ENCODE assay signal across 8 mouse cellular contexts in the genomic region with DNA sequence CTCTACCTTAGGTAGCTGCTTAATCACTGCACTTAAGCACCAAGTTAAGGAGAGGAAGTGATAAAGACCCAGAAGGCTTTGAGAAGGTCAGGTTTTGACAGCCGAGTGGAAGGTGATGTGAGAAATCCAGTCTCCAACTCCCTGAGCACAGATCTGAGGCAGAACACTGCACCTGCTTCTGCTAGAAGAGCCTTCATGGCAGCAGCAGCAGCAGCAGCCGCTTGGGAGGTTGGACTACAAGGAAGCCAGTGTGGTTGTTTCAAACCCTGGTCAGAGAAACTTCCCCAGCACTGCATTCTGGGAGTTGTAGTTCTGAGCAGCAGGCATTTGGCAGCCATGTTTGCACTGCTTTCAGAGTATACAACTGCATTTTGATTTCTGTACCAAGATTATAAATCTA.
DNase-seq lines count a peak whose midpoint lies in the region; ATAC-seq and TF ChIP-seq lines count a peak whose summit lies in the region.

No protein-coding gene starts in this region.

- peak; percentile 81 for ATAC-seq in intestine, embryonic 16.5 days
- peak; percentile 77 for ATAC-seq in limb, embryonic 13.5 days (ENCODE audit: low FRiP score, low read depth)
- ATAC-seq in midbrain, embryonic 12.5 days (ENCODE audit: low FRiP score, low read depth): peak; percentile 73

- peak overlapping the region; percentile 31 for H3K4me2 ChIP-seq in intestine, embryonic 16.5 days (ENCODE audit: low read depth, low read length)
- peak overlapping the region; percentile 50 for H3K4me2 ChIP-seq in limb, embryonic 13.5 days (replicated peaks)
- peak overlapping the region; percentile 44 for H3K4me2 ChIP-seq in midbrain, embryonic 12.5 days (replicated peaks)

- peaks cover 9% of the 10 kb centered on the region; the same call in 1 of the 2 replicates for H3K4me1 ChIP-seq in intestine, embryonic 16.5 days (ENCODE audit: control insufficient read depth, insufficient read depth, low read length)
- peaks cover 11% of the 10 kb centered on the region for H3K4me1 ChIP-seq in limb, embryonic 13.5 days
- peaks cover 13% of the 10 kb centered on the region for H3K4me1 ChIP-seq in midbrain, embryonic 12.5 days
- no peaks in the 10 kb centered on the region; the same call in 1 of the 2 replicates for H3K4me1 ChIP-seq in spleen, adult 2 months (ENCODE audit: control insufficient read depth, insufficient read depth, insufficient read length)

- 18% methylated on average over 2 of the region's 2 CpGs for WGBS in intestine, embryonic 16.5 days
- 21% methylated on average over 2 of the region's 2 CpGs for WGBS in limb, embryonic 13.5 days
- WGBS in midbrain, embryonic 12.5 days: 20% methylated on average over 2 of the region's 2 CpGs
- WGBS in spleen, adult 2 months: 5% methylated on average over 2 of the region's 2 CpGs

- no peak overlapping the region for H3K27ac ChIP-seq in intestine, embryonic 16.5 days (ENCODE audit: low read length)
- H3K27ac ChIP-seq in limb, embryonic 13.5 days: no peak overlapping the region
- peak overlapping the region; percentile 39; the same call in 1 of the 2 replicates for H3K27ac ChIP-seq in midbrain, embryonic 12.5 days (replicated peaks)
- peak overlapping the region; percentile 63 for H3K27ac ChIP-seq in spleen, adult 2 months (ENCODE audit: insufficient read depth, low read length)

- TF ChIP-seq POLR2A in spleen, adult 2 months (IDR thresholded peaks at IDR 0.05; ENCODE audit: low read depth, low read length): no peak

- H3K9me3 ChIP-seq in intestine, embryonic 16.5 days (ENCODE audit: control insufficient read depth, low read length): no peaks in the 10 kb centered on the region
- no peaks in the 10 kb centered on the region for H3K9me3 ChIP-seq in limb, embryonic 13.5 days
- H3K9me3 ChIP-seq in midbrain, embryonic 12.5 days: no peaks in the 10 kb centered on the region

- H3K27me3 ChIP-seq in intestine, embryonic 16.5 days (replicated peaks; ENCODE audit: control insufficient read depth, insufficient read depth, low read length): no peaks in the 10 kb centered on the region
- H3K27me3 ChIP-seq in limb, embryonic 13.5 days: no peaks in the 10 kb centered on the region
- no peaks in the 10 kb centered on the region for H3K27me3 ChIP-seq in midbrain, embryonic 12.5 days
- H3K27me3 ChIP-seq in spleen, adult 2 months (ENCODE audit: control insufficient read depth, insufficient read depth, low read length): no peaks in the 10 kb centered on the region

- no peaks in the 10 kb centered on the region for H3K36me3 ChIP-seq in intestine, embryonic 16.5 days (ENCODE audit: control insufficient read depth, insufficient read depth, low read length)
- H3K36me3 ChIP-seq in limb, embryonic 13.5 days: no peaks in the 10 kb centered on the region
- H3K36me3 ChIP-seq in midbrain, embryonic 12.5 days: no peaks in the 10 kb centered on the region
- no peaks in the 10 kb centered on the region for H3K36me3 ChIP-seq in spleen, adult 2 months (ENCODE audit: control insufficient read depth, insufficient read depth, low read length)

- peak overlapping the region; percentile 16; the same call in 1 of the 2 replicates for H3K4me3 ChIP-seq in intestine, embryonic 16.5 days (ENCODE audit: low read length)
- peak overlapping the region; percentile 24 for H3K4me3 ChIP-seq in limb, embryonic 13.5 days
- H3K4me3 ChIP-seq in midbrain, embryonic 12.5 days: peak overlapping the region; percentile 17; the same call in 1 of the 2 replicates
- peak overlapping the region; percentile 67 for H3K4me3 ChIP-seq in spleen, adult 2 months (ENCODE audit: extremely low read depth, insufficient read depth, insufficient read length)

- TF ChIP-seq CTCF in spleen, adult 2 months (IDR thresholded peaks at IDR 0.05; ENCODE audit: extremely low read depth, insufficient read depth, insufficient read length, insufficient replicate concordance): no peak

- peak; percentile 60 for DNase-seq in MN1 (ENCODE audit: low spot score)
- DNase-seq in cerebellum, postnatal 10 days: peak; percentile 67 to 76
- peak; percentile 33 for DNase-seq in gastrocnemius, postnatal 10 days
- DNase-seq in spleen, adult 2 months (ENCODE audit: low read depth in 1 of 2, low spot score in 2 of 2): peak; percentile 37 to 74
- no peak for DNase-seq in urinary bladder, adult 18-20 months (ENCODE audit: low spot score in 2 of 2)

- peak overlapping the region; percentile 12; the same call in 1 of the 2 replicates for H3K9ac ChIP-seq in intestine, embryonic 16.5 days (ENCODE audit: low read depth, low read length)
- no peak overlapping the region for H3K9ac ChIP-seq in limb, embryonic 13.5 days
- no peak overlapping the region for H3K9ac ChIP-seq in midbrain, embryonic 12.5 days (replicated peaks)

Comparison
In these comparisons a context has a peak if more than half of its experiments do, and no peak if none do; other contexts are left out.
1. DNase-seq: peak in MN1 (single experiment), cerebellum, postnatal 10 days (2 of 2), gastrocnemius, postnatal 10 days (single experiment) and spleen, adult 2 months (2 of 2); none in urinary bladder, adult 18-20 months (0 of 2).
2. H3K27ac ChIP-seq: peak in midbrain, embryonic 12.5 days (single experiment) and spleen, adult 2 months (single experiment); none in intestine, embryonic 16.5 days (single experiment) and limb, embryonic 13.5 days (single experiment).
3. H3K4me3 ChIP-seq: peak in every context shown above with its lines; median percentile 67 in spleen, adult 2 months; 24 in limb, embryonic 13.5 days; 17 in midbrain, embryonic 12.5 days; 16 in intestine, embryonic 16.5 days.
4. Peak in every context shown above with its lines, with median percentiles within 50 percentile points of each other: ATAC-seq and H3K4me2 ChIP-seq.